Mouse (Mus musculus): ENCODE data around the gene Stum.
"Not testable (repeated sequence)": the region's sequence is repeated elsewhere in the genome, so short reads cannot be mapped to it uniquely, and the experiment has no call there.

Stum gene

GRCm38 (mm10) chr1:180403357-180403693, 80.0 kb downstream of the Stum start:
- no peak for DNase-seq

GRCm38 (mm10) chr1:180402481-180403081, 80.7 kb downstream of the Stum start:
- DNase-seq: no peak

- DNase-seq: no peak
Observed at GRCm38 (mm10) chr1:180401725-180402124, 81.6 kb downstream of the Stum start.

- no peak for DNase-seq
Observed at GRCm38 (mm10) chr1:180400691-180401455, 82.4 kb downstream of the Stum start.

GRCm38 (mm10) chr1:180398446-180398845, 84.9 kb downstream of the Stum start:
- DNase-seq: no peak

GRCm38 (mm10) chr1:180397734-180398133, 85.6 kb downstream of the Stum start:
- no peak for DNase-seq

- DNase-seq: no peak
Observed at GRCm38 (mm10) chr1:180393873-180394272, 89.4 kb downstream of the Stum start.

- no peak for DNase-seq
Observed at GRCm38 (mm10) chr1:180393017-180393797, 90.1 kb downstream of the Stum start.

- DNase-seq: no peak
Observed at GRCm38 (mm10) chr1:180392137-180392798, 91.0 kb downstream of the Stum start.

- DNase-seq: no peak
Observed at GRCm38 (mm10) chr1:180391575-180391945, 91.7 kb downstream of the Stum start.

GRCm38 (mm10) chr1:180390746-180391574, 92.3 kb downstream of the Stum start:
- DNase-seq: no peak

GRCm38 (mm10) chr1:180390321-180390731, 93.0 kb downstream of the Stum start:
- peak; percentile 71 for DNase-seq

GRCm38 (mm10) chr1:180389213-180389760, 94.0 kb downstream of the Stum start:
- DNase-seq: not testable (repeated sequence)

GRCm38 (mm10) chr1:180388481-180388880, 94.8 kb downstream of the Stum start:
- peak; percentile 52 for DNase-seq

GRCm38 (mm10) chr1:180387750-180388480, 95.4 kb downstream of the Stum start:
- DNase-seq: no peak

GRCm38 (mm10) chr1:180386951-180387749, 96.2 kb downstream of the Stum start:
- DNase-seq: peak; percentile 99

GRCm38 (mm10) chr1:180385308-180385707, 98.0 kb downstream of the Stum start:
- peak; percentile 17 for DNase-seq

- peak; percentile 14 for DNase-seq
Observed at GRCm38 (mm10) chr1:180384486-180384885, 98.8 kb downstream of the Stum start.

- no peak for DNase-seq
Observed at GRCm38 (mm10) chr1:180383884-180384283, 99.4 kb downstream of the Stum start.

Measured in cerebellum, adult 11-12 months (tissue).